Mouse (Mus musculus): ENCODE results near the gene Sema4a. TPM values are rescaled to one million over a fixed set of nuclear protein-coding genes. Genes with fewer than 3 reads are reported as not detected.

The Sema4a gene
- polyA plus RNA-seq, 1 experiment from 2014 or later: 9.3 TPM

GRCm38 (mm10) chr3:88408953-88409352, 52.0 kb downstream of the Sema4a start:
- 67% methylated on average over 5 of the region's 5 CpGs for WGBS
- peak overlapping the region; percentile 58 for H3K4me2 ChIP-seq (ENCODE audit: low read depth, low read length, severe bottlenecking)
- no peak for ATAC-seq (replicated peaks; ENCODE audit: low FRiP score)

GRCm38 (mm10) chr3:88407529-88407928, 53.5 kb downstream of the Sema4a start:
- no peak overlapping the region for H3K27ac ChIP-seq (ENCODE audit: low read depth, low read length)
- DNase-seq (ENCODE audit: low spot score): no peak
- H3K9me3 ChIP-seq (ENCODE audit: control insufficient read depth, low read length): no peaks in the 10 kb centered on the region
- no peak overlapping the region for H3K4me3 ChIP-seq (ENCODE audit: low read depth, low read length)
- no peak overlapping the region for H3K9ac ChIP-seq (ENCODE audit: low read length)
- H3K27me3 ChIP-seq (ENCODE audit: control insufficient read depth, insufficient read depth, low read length): no peaks in the 10 kb centered on the region
- WGBS: 64% methylated on average over 7 of the region's 7 CpGs
- no peak for ATAC-seq (replicated peaks; ENCODE audit: low FRiP score)
- H3K4me2 ChIP-seq (ENCODE audit: low read depth, low read length, severe bottlenecking): no peak overlapping the region
- H3K36me3 ChIP-seq (ENCODE audit: control insufficient read depth, insufficient read depth, low read length): no peaks in the 10 kb centered on the region; the same call in 1 of the 2 replicates
- H3K4me1 ChIP-seq (replicated peaks; ENCODE audit: control insufficient read depth, insufficient read depth, low read length): peaks cover 4% of the 10 kb centered on the region; the same call in 1 of the 2 replicates

More at GRCm38 (mm10) chr3:88408953-88409352, 52.0 kb downstream of the Sema4a start:
- H3K9me3 ChIP-seq (ENCODE audit: control insufficient read depth, low read length): no peaks in the 10 kb centered on the region
- no peaks in the 10 kb centered on the region; the same call in 1 of the 2 replicates for H3K36me3 ChIP-seq (ENCODE audit: control insufficient read depth, insufficient read depth, low read length)
- peaks cover 4% of the 10 kb centered on the region; the same call in 1 of the 2 replicates for H3K4me1 ChIP-seq (replicated peaks; ENCODE audit: control insufficient read depth, insufficient read depth, low read length)
- H3K9ac ChIP-seq (ENCODE audit: low read length): peak overlapping the region; percentile 89
- DNase-seq (ENCODE audit: low spot score): no peak
- H3K27ac ChIP-seq (ENCODE audit: low read depth, low read length): no peak overlapping the region
- peak overlapping the region; percentile 70 for H3K4me3 ChIP-seq (ENCODE audit: low read depth, low read length)
- H3K27me3 ChIP-seq (ENCODE audit: control insufficient read depth, insufficient read depth, low read length): no peaks in the 10 kb centered on the region

DNA sequence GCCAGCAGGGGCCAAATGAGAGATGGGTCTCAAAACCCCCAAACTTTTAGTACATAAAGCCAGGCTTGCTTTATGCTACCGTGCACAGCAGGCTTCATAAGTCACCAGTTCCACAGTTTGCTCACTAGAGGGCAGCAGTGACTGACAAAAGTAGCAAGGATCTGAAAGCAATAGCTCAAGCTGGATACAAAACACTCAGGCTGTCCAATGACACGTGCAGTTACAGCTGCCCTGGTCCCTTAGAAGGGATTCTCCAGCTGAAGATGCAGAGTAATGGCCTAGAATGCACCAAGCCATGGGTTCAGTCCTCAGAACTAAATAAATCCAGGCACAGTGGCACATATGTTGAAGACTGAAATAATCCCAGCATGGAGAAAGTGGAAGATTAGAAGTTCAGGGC, 53.9 kb downstream of the Sema4a start:
- H3K9ac ChIP-seq (ENCODE audit: low read length): no peak overlapping the region
- H3K9me3 ChIP-seq (ENCODE audit: control insufficient read depth, low read length): no peaks in the 10 kb centered on the region
- H3K27ac ChIP-seq (ENCODE audit: low read depth, low read length): no peak overlapping the region
- no peak overlapping the region for H3K4me3 ChIP-seq (ENCODE audit: low read depth, low read length)
- ATAC-seq (replicated peaks; ENCODE audit: low FRiP score): 0 out of 2 replicates have a peak, but pooled peaks have one; percentile 8
- H3K36me3 ChIP-seq (ENCODE audit: control insufficient read depth, insufficient read depth, low read length): no peaks in the 10 kb centered on the region; the same call in 1 of the 2 replicates
- WGBS: 5% methylated on average over 2 of the region's 2 CpGs
- peak; percentile 78 for DNase-seq (ENCODE audit: low spot score)
- H3K4me1 ChIP-seq (replicated peaks; ENCODE audit: control insufficient read depth, insufficient read depth, low read length): peaks cover 4% of the 10 kb centered on the region; the same call in 1 of the 2 replicates
- no peak overlapping the region for H3K4me2 ChIP-seq (ENCODE audit: low read depth, low read length, severe bottlenecking)
- H3K27me3 ChIP-seq (ENCODE audit: control insufficient read depth, insufficient read depth, low read length): no peaks in the 10 kb centered on the region

- Histone ChIP-seq H3K9me3 (ENCODE audit: control insufficient read depth, low read length) (no peaks in the 10 kb centered on the region), H3K9ac (ENCODE audit: low read length) (no peak overlapping the region), H3K27me3 (ENCODE audit: control insufficient read depth, insufficient read depth, low read length) (no peaks in the 10 kb centered on the region), H3K27ac (ENCODE audit: low read depth, low read length) (no peak overlapping the region), H3K4me3 (ENCODE audit: low read depth, low read length) (no peak overlapping the region), H3K4me1 (replicated peaks; ENCODE audit: control insufficient read depth, insufficient read depth, low read length) (no peaks in the 10 kb centered on the region; the same call in 1 of the 2 replicates), H3K36me3 (ENCODE audit: control insufficient read depth, insufficient read depth, low read length) (no peaks in the 10 kb centered on the region; the same call in 1 of the 2 replicates), H3K4me2 (ENCODE audit: low read depth, low read length, severe bottlenecking) (no peak overlapping the region)
- ATAC-seq (replicated peaks; ENCODE audit: low FRiP score) (no peak), DNase-seq (ENCODE audit: low spot score) (no peak)
- WGBS: 96% methylated on average over 10 of the region's 10 CpGs
Observed at GRCm38 (mm10) chr3:88403522-88404230, 57.3 kb downstream of the Sema4a start.

- 72% methylated on average over 2 of the region's 2 CpGs for WGBS
- no peaks in the 10 kb centered on the region for H3K9me3 ChIP-seq (ENCODE audit: control insufficient read depth, low read length)
- H3K9ac ChIP-seq (ENCODE audit: low read length): no peak overlapping the region
- no peaks in the 10 kb centered on the region; the same call in 1 of the 2 replicates for H3K36me3 ChIP-seq (ENCODE audit: control insufficient read depth, insufficient read depth, low read length)
- H3K27ac ChIP-seq (ENCODE audit: low read depth, low read length): no peak overlapping the region
- H3K4me2 ChIP-seq (ENCODE audit: low read depth, low read length, severe bottlenecking): no peak overlapping the region
- no peaks in the 10 kb centered on the region for H3K4me1 ChIP-seq (replicated peaks; ENCODE audit: control insufficient read depth, insufficient read depth, low read length)
- H3K27me3 ChIP-seq (ENCODE audit: control insufficient read depth, insufficient read depth, low read length): no peaks in the 10 kb centered on the region
- ATAC-seq (replicated peaks; ENCODE audit: low FRiP score): no peak
- DNase-seq (ENCODE audit: low spot score): no peak
- H3K4me3 ChIP-seq (ENCODE audit: low read depth, low read length): no peak overlapping the region
Observed at GRCm38 (mm10) chr3:88398666-88399065, 62.3 kb downstream of the Sema4a start.

DNA sequence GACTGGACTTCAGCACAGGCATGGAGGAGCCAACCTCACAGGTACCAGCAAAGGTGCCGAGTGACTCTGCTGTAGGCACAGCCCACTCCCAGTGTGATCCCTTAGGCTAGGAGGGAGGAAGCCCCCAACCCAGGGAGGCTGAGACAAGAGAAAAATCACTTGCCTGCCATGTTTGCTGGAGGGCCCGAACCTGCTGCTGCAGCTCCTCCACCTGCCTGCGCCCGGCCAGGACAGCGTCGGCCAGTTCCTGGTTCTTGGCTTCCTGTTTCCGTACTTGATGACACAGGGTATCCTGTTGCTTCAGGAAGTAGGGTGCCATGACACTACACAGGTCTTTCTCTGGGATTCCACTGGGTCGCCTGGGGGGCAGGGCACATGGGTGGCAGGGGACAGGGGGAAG, 65.2 kb downstream of the Sema4a start:
- H3K4me3 ChIP-seq (ENCODE audit: low read depth, low read length): no peak overlapping the region
- no peaks in the 10 kb centered on the region for H3K27me3 ChIP-seq (ENCODE audit: control insufficient read depth, insufficient read depth, low read length)
- H3K9me3 ChIP-seq (ENCODE audit: control insufficient read depth, low read length): no peaks in the 10 kb centered on the region
- no peaks in the 10 kb centered on the region for H3K4me1 ChIP-seq (replicated peaks; ENCODE audit: control insufficient read depth, insufficient read depth, low read length)
- no peak for ATAC-seq (replicated peaks; ENCODE audit: low FRiP score)
- no peak overlapping the region for H3K4me2 ChIP-seq (ENCODE audit: low read depth, low read length, severe bottlenecking)
- no peak overlapping the region for H3K9ac ChIP-seq (ENCODE audit: low read length)
- no peak for DNase-seq (ENCODE audit: low spot score)
- no peak overlapping the region for H3K27ac ChIP-seq (ENCODE audit: low read depth, low read length)
- H3K36me3 ChIP-seq (ENCODE audit: control insufficient read depth, insufficient read depth, low read length): no peaks in the 10 kb centered on the region; the same call in 1 of the 2 replicates
- WGBS: 92% methylated on average over 8 of the region's 8 CpGs

- Histone ChIP-seq H3K4me2 (ENCODE audit: low read depth, low read length, severe bottlenecking) (no peak overlapping the region), H3K27me3 (ENCODE audit: control insufficient read depth, insufficient read depth, low read length) (no peaks in the 10 kb centered on the region), H3K4me1 (replicated peaks; ENCODE audit: control insufficient read depth, insufficient read depth, low read length) (no peaks in the 10 kb centered on the region), H3K4me3 (ENCODE audit: low read depth, low read length) (no peak overlapping the region), H3K9me3 (ENCODE audit: control insufficient read depth, low read length) (no peaks in the 10 kb centered on the region), H3K36me3 (ENCODE audit: control insufficient read depth, insufficient read depth, low read length) (no peaks in the 10 kb centered on the region; the same call in 1 of the 2 replicates), H3K9ac (ENCODE audit: low read length) (no peak overlapping the region), H3K27ac (ENCODE audit: low read depth, low read length) (no peak overlapping the region)
- 92% methylated on average over 6 of the region's 6 CpGs for WGBS
- DNase-seq (ENCODE audit: low spot score): no peak
- ATAC-seq (replicated peaks; ENCODE audit: low FRiP score): no peak
Observed at GRCm38 (mm10) chr3:88395288-88395687, 65.7 kb downstream of the Sema4a start.

GRCm38 (mm10) chr3:88393776-88394375, 67.1 kb downstream of the Sema4a start:
- 91% methylated on average over 9 of the region's 9 CpGs for WGBS
- Histone ChIP-seq H3K9me3 (ENCODE audit: control insufficient read depth, low read length) (no peaks in the 10 kb centered on the region), H3K27me3 (ENCODE audit: control insufficient read depth, insufficient read depth, low read length) (no peaks in the 10 kb centered on the region), H3K4me1 (replicated peaks; ENCODE audit: control insufficient read depth, insufficient read depth, low read length) (no peaks in the 10 kb centered on the region), H3K9ac (ENCODE audit: low read length) (no peak overlapping the region), H3K36me3 (ENCODE audit: control insufficient read depth, insufficient read depth, low read length) (no peaks in the 10 kb centered on the region; the same call in 1 of the 2 replicates), H3K27ac (ENCODE audit: low read depth, low read length) (no peak overlapping the region), H3K4me3 (ENCODE audit: low read depth, low read length) (no peak overlapping the region), H3K4me2 (ENCODE audit: low read depth, low read length, severe bottlenecking) (no peak overlapping the region)
- ATAC-seq (replicated peaks; ENCODE audit: low FRiP score): no peak
- DNase-seq (ENCODE audit: low spot score): no peak
